Comparison of ENCODE assay signal across 14 mouse cellular contexts in genomic region chr2:7115161-7115560, GRCm38 (mm10).
DNase-seq lines count a peak whose midpoint lies in the region; ATAC-seq and TF ChIP-seq lines count a peak whose summit lies in the region.
"Had no signal": no experiment of that assay in that cellular context is flagged by ENCODE, and none has a peak within 500 bp of the region (broad histone marks: within the 10 kb centered on the region; RNA-seq: fewer than 3 reads in every experiment).

No protein-coding gene starts in this region.

- H3K9me3 ChIP-seq in kidney, postnatal 0 days (replicated peaks; ENCODE audit: low read length) = no peaks in the 10 kb centered on the region
- H3K9me3 ChIP-seq in forebrain, embryonic 14.5 days (replicated peaks; ENCODE audit: control insufficient read depth, low read length) = no peaks in the 10 kb centered on the region
- H3K9me3 ChIP-seq: embryonic facial prominence, embryonic 15.5 days; heart, embryonic 15.5 days; limb, embryonic 13.5 days had no signal

- DNase-seq in embryo, embryonic 10 days (ENCODE audit: low spot score) = peak; percentile 21
- DNase-seq in embryo, embryonic 10.5 days (ENCODE audit: low spot score) = no peak
- DNase-seq in kidney, postnatal 0 days (ENCODE audit: low spot score) = peak; percentile 10
- no peak for DNase-seq in kidney, adult 11 months
- DNase-seq in 3T3-L1 (ENCODE audit: low read depth, low spot score) = peak; percentile 63
- no peak for DNase-seq in forebrain, embryonic 14.5 days (ENCODE audit: low spot score)
- DNase-seq in spleen, postnatal 10 days (ENCODE audit: low spot score in 2 of 2) = no peak
- DNase-seq: forebrain, postnatal 0 days; gastrocnemius, postnatal 36 days had no signal

- no peaks in the 10 kb centered on the region for H3K4me1 ChIP-seq in kidney, postnatal 0 days (replicated peaks; ENCODE audit: insufficient read depth, low read length)
- peaks cover 12% of the 10 kb centered on the region for H3K4me1 ChIP-seq in forebrain, embryonic 14.5 days (ENCODE audit: control insufficient read depth, insufficient read depth, low read length)
- H3K4me1 ChIP-seq: embryonic facial prominence, embryonic 15.5 days; heart, embryonic 15.5 days; limb, embryonic 13.5 days had no signal

- H3K79me2 ChIP-seq in myocyte (ENCODE audit: control insufficient read depth, insufficient read depth) = no peaks in the 10 kb centered on the region

- H3K27ac ChIP-seq in kidney, postnatal 0 days = no peak overlapping the region
- no peak overlapping the region for H3K27ac ChIP-seq in forebrain, embryonic 14.5 days (ENCODE audit: low read depth, low read length)
- H3K27ac ChIP-seq: embryonic facial prominence, embryonic 15.5 days; heart, embryonic 15.5 days; limb, embryonic 13.5 days had no signal

- no peak for TF ChIP-seq CTCF in kidney, postnatal 0 days (IDR thresholded peaks at IDR 0.05; ENCODE audit: low read depth)

- no peaks in the 10 kb centered on the region for H3K36me3 ChIP-seq in kidney, postnatal 0 days (ENCODE audit: insufficient read depth, low read length)
- H3K36me3 ChIP-seq in myocyte (ENCODE audit: control insufficient read depth, insufficient read depth) = no peaks in the 10 kb centered on the region
- no peaks in the 10 kb centered on the region for H3K36me3 ChIP-seq in forebrain, embryonic 14.5 days (ENCODE audit: control insufficient read depth, insufficient read depth, low read length)
- H3K36me3 ChIP-seq: embryonic facial prominence, embryonic 15.5 days; heart, embryonic 15.5 days; limb, embryonic 13.5 days had no signal

- no peak for TF ChIP-seq POLR2A in myocyte (IDR thresholded peaks at IDR 0.05; ENCODE audit: insufficient read length, low read depth)

- H3ac ChIP-seq in myocyte (ENCODE audit: control insufficient read depth, insufficient read length) = no peak overlapping the region

- 42% methylated on average over 3 of the region's 3 CpGs for WGBS in kidney, postnatal 0 days
- WGBS in forebrain, embryonic 14.5 days = 66% methylated on average over 3 of the region's 3 CpGs

- peak; percentile 56; the same call in 1 of the 2 replicates for ATAC-seq in kidney, postnatal 0 days (replicated peaks; ENCODE audit: low FRiP score, low read depth)
- ATAC-seq in forebrain, embryonic 14.5 days = no peak
- ATAC-seq: forebrain, postnatal 0 days; midbrain, embryonic 16.5 days had no signal

- no peak overlapping the region for H3K4me3 ChIP-seq in kidney, postnatal 0 days (replicated peaks; ENCODE audit: low read depth, low read length)
- no peak overlapping the region for H3K4me3 ChIP-seq in myocyte
- H3K4me3 ChIP-seq in forebrain, embryonic 14.5 days (ENCODE audit: low read depth, low read length) = no peak overlapping the region
- H3K4me3 ChIP-seq: embryonic facial prominence, embryonic 15.5 days; heart, embryonic 15.5 days; limb, embryonic 13.5 days had no signal

- H3K4me2 ChIP-seq in kidney, postnatal 0 days (ENCODE audit: low read length) = no peak overlapping the region
- H3K4me2 ChIP-seq in myocyte (ENCODE audit: low read depth) = peak overlapping the region; percentile 58
- H3K4me2 ChIP-seq in forebrain, embryonic 14.5 days (ENCODE audit: low read length) = no peak overlapping the region
- H3K4me2 ChIP-seq: embryonic facial prominence, embryonic 15.5 days; heart, embryonic 15.5 days; limb, embryonic 13.5 days had no signal

- H3K9ac ChIP-seq in kidney, postnatal 0 days (ENCODE audit: low read depth, low read length) = no peak overlapping the region
- no peak overlapping the region for H3K9ac ChIP-seq in forebrain, embryonic 14.5 days (ENCODE audit: low read length)
- H3K9ac ChIP-seq: embryonic facial prominence, embryonic 15.5 days; forebrain, postnatal 0 days; heart, embryonic 15.5 days; limb, embryonic 13.5 days had no signal

- no peaks in the 10 kb centered on the region for H3K27me3 ChIP-seq in kidney, postnatal 0 days (ENCODE audit: insufficient read depth, low read length)
- no peaks in the 10 kb centered on the region for H3K27me3 ChIP-seq in myocyte (ENCODE audit: control insufficient read depth, insufficient read depth, insufficient read length)
- H3K27me3 ChIP-seq in forebrain, embryonic 14.5 days (replicated peaks; ENCODE audit: control insufficient read depth, insufficient read depth, low read length) = no peaks in the 10 kb centered on the region
- H3K27me3 ChIP-seq: embryonic facial prominence, embryonic 15.5 days; heart, embryonic 15.5 days; limb, embryonic 13.5 days had no signal

TF ChIP-seq in myocyte, 11 proteins besides CTCF, POLR2A, EP300 and RAD21:
- TF ChIP-seq CEBPB (IDR thresholded peaks at IDR 0.05; ENCODE audit: insufficient read depth, poor library complexity, severe bottlenecking) (peak; percentile 65; the same call in 1 of the 2 replicates), TCF3 (IDR thresholded peaks at IDR 0.05; ENCODE audit: insufficient read length, low read depth) (no peak), TCF12 (IDR thresholded peaks at IDR 0.05; ENCODE audit: insufficient read depth, poor library complexity, severe bottlenecking) (no peak), MYOG (IDR thresholded peaks at IDR 0.05; ENCODE audit: control insufficient read depth in 1 of 3, insufficient read depth in 1 of 3, insufficient read length in 2 of 3, low read depth in 2 of 3) (peak in 1 of 3 experiments; percentile 23), MYOD1 (IDR thresholded peaks at IDR 0.05; ENCODE audit: control insufficient read depth in 1 of 3, insufficient read length in 2 of 3, low read depth in 2 of 3) (peak in 2 of 3 experiments; percentile 55 to 77)
TF ChIP-seq in myocyte: peak in this region for 3.

Comparison
In these comparisons a context has a peak if more than half of its experiments do, and no peak if none do; other contexts are left out.
1. DNase-seq: peak in embryo, embryonic 10 days (single experiment), kidney, postnatal 0 days (single experiment) and 3T3-L1 (single experiment); none in embryo, embryonic 10.5 days (single experiment), kidney, adult 11 months (single experiment), forebrain, embryonic 14.5 days (single experiment) and spleen, postnatal 10 days (0 of 2).